Mouse (Mus musculus) liver, postnatal 0 days (tissue): ENCODE measurements around the gene Eri2.

Experiments
- CTCF ChIP-seq: sonication (generic); IDR thresholded peaks from 2 replicates; pipeline ENCODE4 v1.5.1; 2016; ENCODE audit warnings: antibody characterized with exemption, low read depth
- EP300 ChIP-seq: IDR thresholded peaks from 2 replicates; pipeline ENCODE4 v1.6.1; 2016; ENCODE audit warnings: antibody characterized with exemption, low read depth, mild to moderate bottlenecking

GRCm38 (mm10) chr7:119793586-119794250 is at the start of gene Eri2, which contains the start of gene Rexo5:
- 0 out of 2 replicates have a peak, but pooled peaks have one; percentile 1 for TF ChIP-seq CTCF
- TF ChIP-seq EP300: peak; percentile 67
